Mouse (Mus musculus) hematopoietic stem cell, adult 5-6 weeks (primary cell): Measurements from ENCODE around the gene Spock1. TPM values are rescaled to one million over a fixed set of nuclear protein-coding genes. Genes with fewer than 3 reads are reported as not detected.
A peak's percentile ranks its signal among the peaks of the same experiment; 100 is the strongest.

Experiments used
- ATAC-seq, 2 experiments: fragments of 125-278 bp in 1 of 2; replicated peaks in 1 of 2; 2 replicates each; pipeline ENCODE4 v1.8.0; 2016 to 2017; ENCODE audit warnings: inconsistent platforms in 2 of 2, mild to moderate bottlenecking in 2 of 2, moderate number of reproducible peaks in 2 of 2, low read depth in 1 of 2, moderate TSS enrichment in 1 of 2; ENCODE audit not compliant: low FRiP score in 2 of 2, poor library complexity in 2 of 2, severe bottlenecking in 2 of 2, insufficient read depth in 1 of 2, low TSS enrichment in 1 of 2
- total RNA-seq: library from RNA; stranded (forward); fragments of 172-1452, 232-1000 nt; gene quantifications from 2 replicates; pipeline ENCODE4 v1.2.3, GENCODE M21; 2017

The Spock1 gene
- total RNA-seq, result not detected in 2 replicates

DNA sequence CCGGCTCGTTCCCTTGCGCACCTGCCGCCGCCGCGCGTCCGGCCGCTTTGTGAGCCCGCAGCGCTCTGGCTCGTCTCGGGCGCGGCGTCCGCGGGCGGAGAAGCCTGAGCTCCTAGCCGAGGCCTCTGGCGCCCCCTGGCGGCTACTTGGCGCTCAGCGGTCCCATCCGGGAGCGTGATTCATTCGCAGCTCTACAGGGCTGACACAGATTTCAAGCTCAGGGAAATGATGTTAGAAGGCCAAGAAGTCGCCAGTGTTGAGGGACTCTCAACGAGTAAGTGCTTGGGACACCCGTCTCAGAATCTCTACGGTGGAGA lies at the start of gene Spock1:
Spock1 (minus strand) TSS at position 67 of the 317 bp plus-strand sequence.
- peak; percentile 71 to 84 for ATAC-seq

DNA sequence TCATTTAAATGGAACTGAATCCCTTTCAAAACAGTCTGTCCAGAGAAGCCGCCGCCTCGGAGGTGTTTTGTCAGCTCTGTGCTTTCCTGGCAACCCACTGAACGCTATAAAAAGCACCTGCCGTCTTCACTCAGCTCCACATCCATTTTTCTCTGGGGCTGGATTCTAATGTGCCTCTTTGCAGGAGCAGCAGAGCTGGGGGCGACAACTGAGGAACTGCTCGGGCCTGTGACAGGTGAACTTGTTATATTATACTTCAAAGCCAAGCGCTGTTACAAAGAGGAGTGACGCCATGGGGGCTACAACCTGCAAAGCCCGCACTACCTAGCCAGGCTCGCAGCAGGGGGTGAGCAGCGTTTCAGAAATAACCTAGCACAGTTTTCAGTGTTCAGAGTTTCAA lies 42.0 kb upstream of the Spock1 start:
- no peak for ATAC-seq

DNA sequence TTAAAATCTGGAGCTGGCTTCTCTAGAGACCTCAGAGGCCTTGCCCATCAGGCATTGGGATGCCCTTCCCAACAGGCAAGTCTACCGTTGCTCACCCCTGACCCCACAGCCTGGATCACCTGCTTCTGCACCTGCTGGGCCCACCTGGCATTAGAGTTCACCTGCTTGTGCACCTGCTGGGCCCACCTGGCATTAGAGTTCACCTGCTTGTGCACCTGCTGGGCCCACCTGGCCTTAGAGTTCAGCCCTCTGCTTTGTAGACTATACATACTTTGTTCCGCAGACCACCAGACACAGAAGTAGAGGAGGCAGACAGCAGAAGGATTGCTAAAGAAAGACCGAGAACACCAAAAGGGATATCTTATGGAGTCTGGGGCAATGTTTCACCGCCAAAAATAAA lies 41.4 kb upstream of the Spock1 start:
- no peak for ATAC-seq

DNA sequence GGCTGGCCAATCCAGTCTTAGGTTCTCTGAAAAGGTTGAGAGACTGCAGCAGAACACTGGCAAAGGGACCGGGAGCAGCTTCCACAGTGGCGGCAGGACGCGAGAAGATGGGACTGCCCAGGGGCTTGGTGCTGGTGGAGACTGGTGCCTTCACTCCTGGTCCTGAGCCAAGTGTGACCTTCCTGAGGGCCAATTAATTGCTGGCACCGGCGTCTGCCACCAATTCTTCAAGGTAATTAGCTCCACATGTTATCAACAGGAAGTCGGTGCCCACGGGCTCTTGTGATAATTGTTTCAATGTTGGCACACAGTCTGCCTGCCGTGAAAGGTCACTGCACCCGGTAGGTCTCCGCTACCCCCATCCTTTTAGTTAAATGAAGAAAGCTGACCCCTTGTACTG lies 37.1 kb upstream of the Spock1 start:
- ATAC-seq, result no peak

DNA sequence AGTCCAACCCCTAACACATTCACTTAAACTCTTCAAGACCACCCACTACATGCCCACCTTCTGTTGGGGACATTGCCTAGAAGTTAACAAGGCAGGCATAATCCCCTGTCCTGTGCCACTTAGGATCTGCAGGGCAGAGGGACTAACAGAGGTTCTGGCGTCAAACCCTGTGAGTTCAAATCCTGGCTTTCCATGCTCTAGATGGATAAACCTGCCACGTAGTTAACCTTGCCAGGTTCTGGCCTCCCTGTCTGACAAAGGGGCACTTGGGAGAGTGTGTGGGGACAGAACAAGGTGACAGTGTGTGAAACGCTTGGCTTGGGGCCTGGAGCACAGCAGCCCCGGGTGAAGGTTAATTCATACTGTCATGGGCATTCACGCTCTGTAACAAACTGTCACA lies 36.3 kb upstream of the Spock1 start:
- no peak for ATAC-seq

DNA sequence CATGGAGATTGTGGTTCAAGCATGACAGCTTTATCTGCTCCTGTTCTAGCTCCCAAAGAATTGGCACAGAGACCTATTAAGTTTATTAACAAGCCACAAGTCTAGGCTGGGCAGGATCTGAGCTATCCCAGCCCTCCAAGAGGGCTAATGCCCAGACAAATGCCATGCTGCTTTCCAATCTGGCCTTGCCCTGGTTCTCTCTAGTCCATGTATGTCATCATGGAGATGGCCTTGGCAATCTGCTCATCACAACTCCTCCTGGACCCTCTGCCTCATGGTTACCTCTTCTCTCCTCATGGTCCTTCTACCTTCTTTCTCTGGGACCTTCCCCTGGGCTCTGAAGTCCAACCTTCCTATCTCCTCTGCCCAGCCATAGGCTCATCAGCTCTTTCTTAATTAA lies 35.8 kb upstream of the Spock1 start:
- no peak for ATAC-seq

DNA sequence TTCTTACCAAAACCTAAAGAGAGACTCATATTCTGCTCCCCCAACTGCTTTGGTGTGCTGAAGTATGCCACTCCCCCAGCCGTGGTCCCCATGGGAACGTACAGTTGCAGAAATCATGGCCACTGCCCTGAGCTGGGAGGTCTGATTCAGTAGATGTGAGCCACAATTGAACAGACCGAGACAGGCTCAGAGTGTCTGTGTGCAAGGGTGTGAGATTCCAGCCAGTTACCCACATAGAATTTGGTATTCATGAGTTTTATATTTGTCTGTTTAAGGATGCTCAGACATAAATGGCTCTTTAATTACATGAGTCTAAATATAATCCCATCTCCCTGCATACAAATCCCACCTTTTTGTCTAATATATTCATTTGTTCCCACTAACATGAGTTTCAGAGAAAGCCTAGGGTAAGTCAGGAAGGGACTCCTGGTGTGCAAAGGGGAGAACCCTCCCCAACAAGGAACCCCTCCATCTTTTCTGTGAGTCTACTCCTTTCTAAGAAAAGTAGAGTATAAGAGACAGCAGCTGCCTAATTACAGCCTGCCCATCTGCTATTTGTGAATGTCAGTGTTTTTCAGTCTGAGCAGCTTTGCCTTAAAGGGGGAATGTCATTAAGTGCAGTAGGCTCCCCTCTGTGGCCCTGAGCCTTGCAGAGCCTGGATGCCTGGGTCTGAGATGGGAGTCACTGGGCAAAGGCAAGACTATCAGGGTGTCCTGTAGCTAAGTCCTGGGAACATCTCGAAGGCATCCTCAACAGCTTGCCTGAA lies 29.5 kb upstream of the Spock1 start:
- no peak for ATAC-seq

DNA sequence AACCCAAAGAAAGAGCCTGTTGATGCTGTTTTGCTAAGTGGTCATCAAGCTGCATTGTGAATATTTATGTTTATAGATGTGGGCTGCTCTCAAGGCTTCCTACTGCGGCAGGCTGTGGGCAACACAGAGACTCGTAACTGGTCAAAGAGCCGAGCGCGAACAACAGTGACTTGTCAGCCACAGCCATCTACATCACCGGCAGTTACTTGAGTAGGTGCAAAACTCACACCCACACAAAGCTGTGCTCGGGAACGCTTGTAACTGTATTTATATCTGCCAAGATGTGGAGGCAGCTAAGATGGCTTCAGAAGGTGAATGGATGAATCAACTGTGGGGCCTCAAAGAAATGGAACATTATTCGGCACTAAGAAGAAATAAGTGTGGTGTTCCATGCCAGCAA lies 23.9 kb upstream of the Spock1 start:
- ATAC-seq, result no peak

DNA sequence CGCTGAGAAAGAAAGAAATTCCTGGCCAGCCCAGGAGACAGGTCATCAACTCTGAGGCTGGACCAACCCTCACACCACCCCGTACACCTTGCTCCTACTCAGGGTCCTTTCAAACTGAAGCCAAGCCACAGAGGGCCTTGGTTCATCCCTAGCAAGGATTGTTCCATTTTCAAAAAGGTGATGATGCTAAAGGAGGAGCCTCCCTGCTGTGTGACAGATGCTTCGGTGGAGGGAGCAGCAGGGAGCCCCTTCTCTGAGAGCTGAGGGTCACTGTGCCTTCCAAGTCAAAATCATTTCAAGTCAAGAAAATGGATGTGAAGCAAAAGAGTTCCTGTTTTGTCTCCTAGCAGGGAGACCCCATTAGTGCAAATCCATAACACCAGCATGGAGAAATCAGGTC lies 23.2 kb upstream of the Spock1 start:
- no peak for ATAC-seq

DNA sequence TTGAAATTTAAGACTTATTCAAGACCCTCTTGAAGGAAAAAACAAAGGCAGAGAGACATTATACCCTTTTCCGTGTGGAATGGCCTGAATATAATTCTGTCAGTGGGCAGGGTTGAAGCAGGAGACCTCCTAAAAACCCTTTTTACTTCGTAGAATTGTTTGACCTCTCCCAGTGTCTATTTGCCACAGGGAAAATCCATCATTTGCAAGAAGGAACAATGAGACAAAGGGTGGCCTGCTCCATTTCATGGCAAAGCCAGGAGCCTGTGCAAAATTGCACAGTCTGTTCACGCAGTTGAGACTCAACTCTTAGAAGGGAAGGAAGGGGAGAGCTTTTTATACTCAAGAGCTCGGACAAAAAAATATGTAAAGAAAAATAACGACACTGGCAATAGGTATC lies 22.6 kb upstream of the Spock1 start:
- ATAC-seq, result no peak

DNA sequence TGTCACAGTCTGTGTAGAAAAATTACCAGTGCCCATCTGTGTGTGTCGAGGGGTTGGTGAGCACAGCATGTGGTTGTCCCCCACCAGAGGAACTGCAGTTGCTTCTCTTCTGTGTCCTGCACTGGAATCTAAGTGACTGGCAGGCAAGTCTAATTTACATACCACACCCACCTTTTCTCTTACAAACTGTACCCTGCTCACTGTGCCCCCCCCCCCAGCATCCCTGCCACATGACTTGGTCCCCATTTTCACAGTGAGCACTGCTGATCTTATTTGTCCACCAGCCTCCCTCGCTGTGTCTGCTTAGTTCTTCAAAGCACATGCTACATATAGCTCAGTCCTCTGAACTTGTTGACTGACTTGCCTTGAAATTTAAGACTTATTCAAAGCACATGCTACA lies 22.2 kb upstream of the Spock1 start:
- ATAC-seq, result no peak

DNA sequence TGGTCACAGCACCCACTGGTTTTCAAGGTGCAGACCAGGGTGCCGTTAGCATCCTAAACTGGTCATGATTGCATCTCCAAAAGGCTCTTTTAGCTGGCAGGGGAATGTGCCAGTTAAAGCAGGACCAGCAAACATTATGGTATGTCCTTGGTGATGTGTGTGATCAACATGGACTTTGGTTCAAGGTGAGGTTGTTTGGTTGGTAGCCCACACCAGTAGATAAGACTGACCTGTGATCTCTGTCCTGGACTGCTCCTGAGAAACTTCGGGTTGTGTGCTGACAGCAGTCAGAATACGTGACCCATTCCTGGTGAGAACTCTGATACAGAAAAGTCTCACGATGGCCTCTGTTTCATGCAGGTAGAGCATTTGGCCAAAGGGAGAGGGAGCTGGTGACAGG lies 11.8 kb upstream of the Spock1 start:
- ATAC-seq, result no peak

DNA sequence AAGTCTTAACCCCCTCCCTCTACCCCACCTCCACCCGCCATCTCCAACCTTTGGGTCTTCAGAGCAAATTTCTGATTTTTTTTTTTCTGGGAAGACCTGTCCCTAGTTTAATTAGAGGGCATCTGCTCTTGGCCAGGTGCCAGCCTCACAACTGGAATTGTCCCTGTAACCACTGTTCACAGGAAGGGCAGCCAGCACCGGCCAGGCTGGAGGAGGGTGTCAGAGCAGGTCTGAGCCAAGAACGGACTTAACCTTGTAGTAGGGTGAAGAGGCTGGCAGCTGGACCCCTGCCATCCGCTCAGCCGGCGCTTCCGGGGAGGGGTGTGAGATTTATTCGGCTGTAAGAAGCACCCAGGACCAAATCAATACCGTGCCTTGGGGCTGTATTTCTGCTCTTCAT lies 3.0 kb upstream of the Spock1 start:
- ATAC-seq, result no peak

DNA sequence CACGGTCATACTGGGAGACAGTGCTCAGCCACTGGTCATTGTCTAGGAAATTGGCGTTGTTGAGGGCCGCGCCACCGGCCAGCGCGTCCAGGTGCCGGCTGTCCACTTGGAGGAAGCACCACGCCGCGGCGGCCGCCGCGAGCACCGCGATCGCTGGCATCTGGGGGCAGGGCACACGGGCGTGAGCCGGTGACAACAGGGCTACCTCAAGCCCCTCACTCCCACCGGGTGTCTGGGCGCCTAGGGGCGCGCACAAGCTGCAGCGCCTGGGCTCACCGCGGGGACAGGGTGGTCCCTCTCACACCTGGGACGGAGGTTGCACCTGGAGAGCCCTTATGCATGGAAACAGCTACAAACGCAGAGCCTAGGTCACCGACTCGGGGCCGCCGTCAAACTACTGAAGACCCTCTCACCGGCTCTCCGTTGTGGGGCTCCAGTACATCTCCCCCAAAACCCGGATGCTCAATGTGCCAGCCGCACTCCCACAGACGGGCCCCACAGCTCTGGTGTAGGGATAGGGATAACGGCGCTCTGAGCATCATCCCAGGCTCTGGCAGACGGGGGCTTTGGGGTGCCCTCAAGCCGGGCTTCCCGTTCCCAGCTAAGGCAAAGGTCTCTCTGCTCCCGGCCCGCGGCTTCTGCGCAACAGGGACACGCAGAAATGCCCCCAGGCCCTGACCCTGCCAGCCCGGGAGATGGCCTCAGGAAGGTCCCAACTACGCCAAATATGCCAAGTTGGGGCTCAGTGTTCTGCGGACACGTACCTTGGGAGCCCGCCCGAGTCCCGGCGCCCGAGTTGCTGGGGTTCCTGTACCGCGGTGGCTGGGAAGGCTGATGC lies 485 bp downstream of the Spock1 start:
- no peak for ATAC-seq

DNA sequence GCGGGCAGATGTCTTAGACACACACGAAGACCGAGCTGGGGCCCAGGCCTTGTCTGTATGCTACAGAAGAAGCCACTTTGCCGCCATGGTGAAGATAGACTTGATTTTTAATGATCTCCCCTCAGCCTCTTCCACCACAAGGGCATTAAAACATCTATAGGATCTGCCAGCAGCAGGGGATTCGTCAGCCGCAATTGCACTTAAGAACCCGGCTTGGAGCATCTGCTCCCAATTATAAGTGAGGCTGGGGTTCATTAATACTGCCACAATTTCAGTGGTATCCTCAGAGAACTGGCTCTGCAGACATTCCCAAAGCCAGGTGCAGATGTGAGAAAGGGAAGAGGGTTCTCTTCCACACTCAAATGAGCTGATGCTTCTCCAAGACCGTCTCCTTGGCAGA lies 13.5 kb downstream of the Spock1 start:
- no peak for ATAC-seq

DNA sequence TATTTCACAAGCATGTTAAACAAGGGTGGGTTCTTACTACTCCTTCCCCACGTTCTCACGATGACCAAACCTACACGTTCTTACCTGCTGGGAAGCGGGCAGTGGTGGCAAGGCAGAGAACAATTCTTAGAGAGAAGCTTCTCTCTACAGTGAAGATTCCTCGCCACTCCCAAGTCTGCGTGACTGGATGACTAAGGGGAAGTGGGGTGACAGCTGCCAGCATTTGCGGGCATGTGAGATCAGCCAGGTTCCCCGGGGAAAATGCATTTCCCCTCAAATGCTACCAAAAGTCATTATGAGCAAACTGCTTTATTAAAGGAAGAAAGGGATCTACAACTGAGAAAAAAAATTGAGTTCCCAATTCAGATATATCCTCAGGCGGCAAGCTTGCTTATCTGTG lies 18.4 kb downstream of the Spock1 start:
- no peak for ATAC-seq

DNA sequence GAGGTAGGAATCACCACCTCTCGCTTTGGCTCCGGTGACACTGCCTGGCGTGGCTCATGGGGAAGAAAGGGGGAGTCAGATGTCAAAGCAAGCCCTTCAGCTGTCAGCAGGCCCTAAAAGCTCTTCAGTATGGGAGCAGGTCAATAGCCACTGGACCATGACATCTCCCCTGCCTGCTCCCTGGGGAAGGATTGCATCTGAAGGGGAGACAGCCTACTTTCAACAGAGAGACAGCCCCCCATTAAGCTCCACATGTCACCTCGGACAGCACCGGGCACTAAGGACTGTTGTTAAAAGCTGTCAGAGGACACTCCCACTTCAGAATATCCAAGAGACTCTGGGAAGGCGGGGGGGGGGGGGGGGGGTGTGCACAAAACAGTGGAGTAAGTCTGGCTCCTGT lies 19.1 kb downstream of the Spock1 start:
- ATAC-seq, result no peak

DNA sequence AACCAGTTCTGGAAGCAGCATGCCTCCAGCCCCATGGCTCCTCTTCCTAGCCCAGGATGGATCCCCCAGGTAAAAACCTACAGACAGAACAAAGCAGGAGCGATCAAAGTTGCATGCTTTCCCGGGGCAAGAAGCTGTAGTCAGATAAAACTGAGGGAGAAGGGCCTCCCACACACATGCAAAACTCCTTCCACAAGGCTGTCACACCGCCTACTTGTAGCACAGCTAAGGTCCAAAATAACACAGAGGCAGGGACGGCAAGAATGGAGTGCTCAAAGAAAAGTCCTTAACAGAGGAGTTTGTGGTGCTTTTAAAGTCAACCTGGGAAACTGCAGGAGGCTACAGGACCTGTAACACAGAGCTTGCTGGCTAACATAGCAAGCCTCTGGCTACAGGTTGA lies 28.3 kb downstream of the Spock1 start:
- ATAC-seq, result no peak

DNA sequence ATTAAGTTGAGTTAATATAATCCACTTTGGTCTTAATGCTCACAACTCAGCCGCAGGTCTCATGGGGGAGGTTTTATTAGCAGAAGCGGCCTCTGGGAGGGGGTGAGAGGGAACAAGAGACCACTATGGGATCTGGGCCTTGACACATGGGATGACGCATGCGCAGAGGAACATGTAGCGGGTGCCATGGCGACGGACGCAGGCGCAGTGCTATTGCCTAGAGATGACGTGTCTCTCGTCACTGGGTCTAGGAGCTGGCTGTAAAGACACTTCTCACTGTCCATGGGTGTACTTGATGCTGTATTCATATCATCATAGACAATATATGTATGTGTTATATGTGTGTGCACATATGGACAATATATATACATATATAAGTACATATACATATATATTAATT lies 29.3 kb downstream of the Spock1 start:
- no peak for ATAC-seq
